Mouse (Mus musculus) kidney, adult 2 months (tissue): ENCODE results near the gene Brpf3.

Source experiments
- CTCF ChIP-seq: fragments of 200-500 bp; conservative IDR thresholded peaks from 2 replicates; pipeline ENCODE4 v1.5.1; 2011; ENCODE audit warnings: low read depth, mild to moderate bottlenecking, control low read depth, low read length, moderate library complexity, mixed read lengths; ENCODE audit not compliant: insufficient read depth, insufficient read length
- POLR2A ChIP-seq: fragments of 200-500 bp; IDR thresholded peaks from one replicate; pipeline ENCODE4 v1.6.1; 2011; ENCODE audit warnings: low read depth, low read length, control low read depth

GRCm38 (mm10) chr17:28875316-28875715 is 74.4 kb downstream of the Brpf3 start:
- TF ChIP-seq CTCF = no peak
- TF ChIP-seq POLR2A = no peak
